Mouse (Mus musculus): ENCODE measurements around the gene Terf2ip.

Gene Terf2ip

GRCm38 (mm10) chr8:112009558-112009957 lies 1.6 kb upstream of the Terf2ip start:
- DNase-seq (ENCODE audit: low read depth) = no peak

- peak; percentile 41 for DNase-seq (ENCODE audit: low read depth)
These were observed 631 bp downstream of the Terf2ip start for GRCm38 (mm10) chr8:112011816-112012242.

DNA sequence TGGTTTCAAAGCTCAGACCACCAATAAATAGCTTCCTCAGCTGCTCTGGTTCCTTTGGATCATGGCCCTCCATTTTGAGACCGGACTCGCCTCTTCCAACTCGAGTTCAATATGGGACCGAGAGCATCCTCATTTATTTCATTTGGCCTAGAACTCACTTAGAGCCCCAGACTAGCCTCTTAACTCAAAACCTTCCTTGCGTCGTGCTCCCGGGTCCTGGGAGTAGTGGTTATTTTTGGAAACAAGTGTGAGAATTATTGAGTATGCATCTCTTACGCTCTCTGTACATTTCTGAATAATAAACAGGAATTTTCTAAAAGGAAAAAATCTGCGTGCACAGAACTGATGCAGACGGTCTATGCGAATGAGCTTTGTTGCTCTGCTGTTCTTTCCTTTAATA lies 3.7 kb downstream of the Terf2ip start, which contains the start of gene Gm6793:
Gm6793 (minus strand) TSS at position 101 of the 400 bp plus-strand sequence.
- no peak for DNase-seq (ENCODE audit: low read depth)

DNA sequence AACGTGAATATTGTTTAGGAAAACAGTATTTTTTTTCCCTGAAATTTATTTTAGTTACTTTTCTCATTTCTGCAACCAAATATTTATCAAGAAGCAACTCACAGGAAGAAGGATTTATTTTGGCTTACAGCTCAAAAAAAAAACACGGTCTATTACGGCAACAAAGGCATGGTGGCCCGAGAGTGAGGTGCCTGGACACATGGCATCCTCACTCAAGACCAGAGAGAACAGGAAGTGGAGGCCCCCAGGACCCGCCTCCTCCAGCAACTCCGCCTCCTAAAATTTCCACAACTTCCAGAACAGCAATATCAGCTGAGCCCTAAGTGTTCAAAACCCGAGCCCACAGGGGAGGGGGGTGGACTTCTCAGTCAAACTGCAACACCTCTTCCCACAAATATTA lies 18.3 kb downstream of the Terf2ip start:
- DNase-seq (ENCODE audit: low read depth) = no peak

DNA sequence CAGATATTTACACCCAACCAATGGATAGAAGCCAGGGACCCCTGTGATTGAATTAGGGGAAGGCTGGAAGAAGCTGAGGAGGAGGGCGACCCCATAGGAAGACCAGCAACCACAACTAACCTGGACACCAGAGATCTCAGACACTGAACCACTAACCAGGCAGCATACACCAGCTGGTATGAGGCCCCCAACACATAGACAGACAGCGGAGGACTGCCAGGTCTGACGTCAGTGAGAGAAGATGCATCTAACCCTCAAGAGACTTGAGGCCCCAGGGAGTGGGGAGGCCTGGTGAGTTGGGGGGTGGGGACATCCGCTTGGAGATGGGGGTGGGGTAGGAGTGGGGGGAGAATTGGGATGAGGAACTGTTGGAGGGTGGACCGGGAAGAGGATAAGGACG lies 19.5 kb downstream of the Terf2ip start:
- DNase-seq (ENCODE audit: low read depth) = no peak

DNA sequence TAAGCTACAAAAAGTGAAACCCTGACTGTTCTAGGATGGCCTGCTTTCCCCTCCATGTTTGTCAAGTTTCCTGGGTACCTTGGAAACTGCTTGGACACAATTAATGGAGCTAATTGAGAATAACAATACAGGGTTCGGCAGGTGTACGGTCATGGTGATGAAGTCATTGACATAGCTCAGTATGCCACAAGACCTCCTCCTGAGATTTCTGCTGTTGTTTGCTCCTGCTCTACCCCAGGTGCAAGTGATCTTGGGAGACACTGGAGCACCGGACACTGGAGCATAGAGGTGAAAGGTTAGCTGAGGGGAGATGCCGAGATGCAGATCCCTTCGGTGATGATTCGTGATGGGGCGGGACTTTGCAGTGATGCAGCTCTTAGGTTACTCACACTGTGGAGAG lies 21.9 kb downstream of the Terf2ip start:
- DNase-seq (ENCODE audit: low read depth) = no peak

DNA sequence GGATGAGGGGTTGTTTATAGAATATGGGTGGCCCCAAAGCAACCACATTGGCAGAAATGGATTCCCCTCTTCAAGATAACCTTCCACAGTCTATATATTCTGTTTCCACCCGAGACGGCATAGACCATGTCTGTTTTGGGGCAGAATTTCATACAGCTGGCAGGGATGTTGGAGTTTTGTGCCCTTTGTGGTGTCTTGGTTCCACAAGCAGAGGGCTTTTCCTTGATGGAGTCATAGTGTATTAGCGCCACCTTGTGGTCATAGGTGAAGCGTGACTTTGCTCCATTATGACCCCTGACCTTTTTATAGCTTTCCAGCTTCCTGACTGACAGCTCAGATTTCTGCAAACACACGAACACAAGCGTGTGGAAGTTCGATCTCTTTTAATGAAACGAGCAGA lies 23.4 kb downstream of the Terf2ip start:
- DNase-seq (ENCODE audit: low read depth) = peak; percentile 87

DNA sequence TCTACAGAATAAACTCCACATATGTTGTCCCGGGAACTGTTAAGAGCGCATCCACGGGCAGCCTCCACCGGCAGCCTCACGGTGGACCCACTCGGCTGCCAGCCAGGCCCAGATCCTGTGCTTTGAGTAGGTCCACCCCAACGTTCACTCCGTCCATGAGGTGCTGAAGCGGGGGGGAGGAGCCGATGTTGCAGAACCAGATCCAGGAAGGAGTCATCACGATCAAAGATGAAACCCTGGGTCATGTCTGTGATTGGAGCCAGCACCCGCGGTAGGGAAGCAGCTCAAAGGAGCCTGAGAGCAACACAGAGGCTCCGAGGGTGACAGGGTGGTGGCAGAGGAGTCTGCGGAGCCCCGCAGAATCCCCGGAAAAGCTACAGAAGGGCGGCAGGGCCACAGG lies 26.3 kb downstream of the Terf2ip start:
- no peak for DNase-seq (ENCODE audit: low read depth)

GRCm38 (mm10) chr8:112045182-112045581 lies 34.0 kb downstream of the Terf2ip start:
- no peak for DNase-seq (ENCODE audit: low read depth)

GRCm38 (mm10) chr8:112045896-112046295 lies 34.7 kb downstream of the Terf2ip start:
- peak; percentile 88 for DNase-seq (ENCODE audit: low read depth)

GRCm38 (mm10) chr8:112048293-112048692 lies 37.1 kb downstream of the Terf2ip start:
- DNase-seq (ENCODE audit: low read depth) = no peak

DNA sequence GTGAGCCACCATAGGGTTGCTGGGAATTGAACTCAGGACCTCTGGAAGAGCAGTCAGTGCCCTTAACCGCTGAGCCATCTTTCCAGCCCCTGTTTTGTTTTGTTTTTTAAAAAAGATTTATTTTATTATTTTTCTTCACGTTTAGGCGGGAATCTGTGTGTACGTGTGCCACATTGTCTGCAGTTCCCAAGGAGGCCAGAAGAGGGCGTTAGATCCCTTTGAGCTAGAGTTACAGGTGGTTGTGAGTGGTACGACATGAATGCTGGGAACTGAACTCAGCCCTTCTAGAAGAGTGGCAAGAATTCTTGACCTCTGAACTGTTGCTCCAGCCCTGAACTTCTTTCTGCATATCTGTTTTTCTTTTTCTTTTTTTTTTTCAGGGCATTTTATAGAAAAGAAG lies 38.8 kb downstream of the Terf2ip start:
- DNase-seq (ENCODE audit: low read depth) = no peak

- no peak for DNase-seq (ENCODE audit: low read depth)
These were observed 40.3 kb downstream of the Terf2ip start for GRCm38 (mm10) chr8:112051537-112051936.

- no peak for DNase-seq (ENCODE audit: low read depth)
These were observed 43.3 kb downstream of the Terf2ip start for GRCm38 (mm10) chr8:112054456-112054855.

DNA sequence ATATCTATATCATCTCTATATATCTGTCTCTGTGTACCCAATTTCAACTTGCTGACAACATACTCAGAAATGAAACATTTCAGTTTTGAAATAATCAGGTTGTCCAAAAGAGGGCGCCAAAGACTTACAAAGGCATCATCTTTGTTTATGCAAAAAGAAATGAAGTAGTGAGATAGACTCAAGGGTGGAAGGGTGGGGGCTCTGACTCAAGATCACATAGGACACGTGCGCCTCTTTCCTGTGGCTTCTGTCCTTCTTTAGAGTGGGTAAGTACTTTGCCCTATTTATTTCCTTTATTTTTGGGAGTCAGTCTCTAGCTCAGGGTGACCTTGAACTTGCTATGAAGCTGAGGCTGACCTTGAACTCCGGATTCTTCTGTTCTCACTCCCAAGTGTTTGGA lies 50.2 kb downstream of the Terf2ip start:
- peak; percentile 76 for DNase-seq (ENCODE audit: low read depth)
